Mouse (Mus musculus) limb, embryonic 14.5 days (tissue): ENCODE data around the gene Prpf40b. TPM values are rescaled to one million over a fixed set of nuclear protein-coding genes. Genes with fewer than 3 reads are reported as not detected.
A peak's percentile ranks its signal among the peaks of the same experiment; 100 is the strongest.

Source experiments
- ATAC-seq: fragments of 200-750 bp; cut with Nextera tagmentation; 2 replicates; pipeline ENCODE4 v1.8.0; 2017; ENCODE audit warnings: low read depth, moderate number of reproducible peaks, moderate TSS enrichment; ENCODE audit not compliant: low FRiP score
- DNase-seq: peaks from one replicate; pipeline ENCODE4 v3.0.0-alpha.2; 2015; ENCODE audit warnings: low spot score
- H3K27ac ChIP-seq: fragments of 300-500 bp; sonication (generic); replicated peaks from 2 replicates; pipeline ENCODE4 v1.5.1; 2014; ENCODE audit warnings: low read depth, mild to moderate bottlenecking, low read length, moderate library complexity, mixed read lengths
- H3K27me3 ChIP-seq: fragments of 300-500 bp; sonication (generic); 2 replicates; pipeline ENCODE4 v1.6.1; 2014; ENCODE audit warnings: low read length, mixed read lengths; ENCODE audit not compliant: control insufficient read depth, insufficient read depth
- H3K36me3 ChIP-seq: fragments of 300-500 bp; sonication (generic); 2 replicates; pipeline ENCODE4 v1.6.1; 2014; ENCODE audit warnings: mild to moderate bottlenecking, low read length, moderate library complexity, mixed read lengths; ENCODE audit not compliant: control insufficient read depth, insufficient read depth
- H3K4me1 ChIP-seq: fragments of 300-500 bp; sonication (generic); 2 replicates; pipeline ENCODE4 v1.6.1; 2014; ENCODE audit warnings: antibody characterized with exemption, low read length, mixed read lengths; ENCODE audit not compliant: control insufficient read depth, insufficient read depth
- H3K4me2 ChIP-seq: fragments of 300-500 bp; sonication (generic); replicated peaks from 2 replicates; pipeline ENCODE4 v1.6.1; 2014; ENCODE audit warnings: low read depth, mild to moderate bottlenecking, low read length, moderate library complexity; ENCODE audit not compliant: severe bottlenecking
- H3K4me3 ChIP-seq: fragments of 300-500 bp; sonication (generic); replicated peaks from 2 replicates; pipeline ENCODE4 v1.5.1; 2014; ENCODE audit warnings: low read length
- H3K9ac ChIP-seq: fragments of 300-500 bp; sonication (generic); 2 replicates; pipeline ENCODE4 v1.6.1; 2014; ENCODE audit warnings: mild to moderate bottlenecking, low read depth, low read length, moderate library complexity; ENCODE audit not compliant: severe bottlenecking
- H3K9me3 ChIP-seq: fragments of 300-500 bp; sonication (generic); 2 replicates; pipeline ENCODE4 v1.6.1; 2016; ENCODE audit warnings: low read length; ENCODE audit not compliant: control insufficient read depth
- POLR2A ChIP-seq: fragments of 200-500 bp; IDR thresholded peaks from 2 replicates; pipeline ENCODE4 v1.8.0; 2012; ENCODE audit warnings: inconsistent platforms, mild to moderate bottlenecking, moderate library complexity, borderline replicate concordance; ENCODE audit not compliant: insufficient read depth, insufficient read length; ENCODE audit errors: extremely low read depth
- whole genome bisulfite sequencing: fragments of 180-500 bp; shearing (Covaris S2); extraction: QIAGEN DNeasy Blood & Tissue Kit; methylation state at CpG from one replicate; pipeline ENCODE4 v1.1.7; 2014; 5-methylcytosine and 5-hydroxymethylcytosine counted together
- polyA plus RNA-seq, 2 experiments: library from polyadenylated mRNA; depleted of rRNA in 1 of 2; stranded (reverse) in 1 of 2; unstranded in 1 of 2; fragments of >200 nt; fragmentation: Nextera tagmentation in 1 of 2; extraction: Ambion mirVana in 1 of 2; gene quantifications; 2 replicates each; pipeline versions ENCODE4 v1.2.1 to v1.2.3; 2012 to 2014

Prpf40b gene
- polyA plus RNA-seq, 2 experiments, result 47.0 to 143 TPM

DNA sequence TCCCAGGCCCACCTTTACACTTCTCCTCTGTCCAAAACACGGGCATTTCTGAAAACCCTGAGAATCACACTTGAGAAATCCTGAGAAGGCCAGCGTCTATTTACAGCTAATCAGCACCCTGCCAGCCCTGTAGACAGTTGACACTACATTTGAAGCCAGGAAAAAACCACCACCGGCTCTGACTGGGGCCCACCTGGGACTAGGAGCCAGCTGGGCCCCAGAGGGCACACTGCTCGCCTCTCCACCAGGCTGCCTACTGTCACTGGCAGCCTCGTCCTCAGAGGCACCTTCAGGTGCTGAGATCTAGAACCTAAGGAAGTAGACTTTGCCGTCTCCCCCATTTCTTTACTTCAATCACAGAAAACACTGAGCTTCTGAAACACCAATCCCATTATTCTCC lies 60.8 kb downstream of the Prpf40b start:
- ATAC-seq, result no peak
- H3K9ac ChIP-seq, result no peak overlapping the region
- H3K4me3 ChIP-seq, result no peak overlapping the region
- H3K27ac ChIP-seq, result no peak overlapping the region
- no peak overlapping the region for H3K4me2 ChIP-seq
- 73% methylated on average over 6 of the region's 6 CpGs for WGBS
- H3K36me3 ChIP-seq, result no peaks in the 10 kb centered on the region
- DNase-seq, result no peak
- H3K27me3 ChIP-seq, result no peaks in the 10 kb centered on the region
- no peaks in the 10 kb centered on the region for H3K9me3 ChIP-seq
- peaks cover 8% of the 10 kb centered on the region; the same call in 1 of the 2 replicates for H3K4me1 ChIP-seq
- TF ChIP-seq POLR2A, result no peak

DNA sequence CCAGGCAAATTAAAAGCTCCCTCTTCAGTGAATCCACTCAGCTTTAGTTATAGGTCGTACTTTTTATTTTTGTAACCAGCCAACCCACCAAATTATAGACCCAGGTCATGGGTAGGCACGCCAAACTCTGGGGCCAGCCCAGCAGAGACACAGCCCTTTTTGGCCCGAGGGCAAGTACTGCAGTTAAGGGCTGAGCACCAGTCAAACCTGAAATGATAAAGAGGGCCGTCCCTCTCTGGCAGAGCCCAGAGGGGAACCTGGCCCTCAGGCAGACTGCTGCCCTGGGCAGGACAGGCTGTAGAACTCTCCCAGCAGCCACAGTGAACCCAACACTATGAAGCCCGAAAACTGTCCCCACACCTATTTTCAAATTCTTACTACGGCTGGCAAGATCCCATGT lies 61.6 kb downstream of the Prpf40b start:
- Histone ChIP-seq H3K27ac (no peak overlapping the region), H3K27me3 (no peaks in the 10 kb centered on the region), H3K36me3 (no peaks in the 10 kb centered on the region), H3K4me2 (no peak overlapping the region), H3K9ac (no peak overlapping the region), H3K4me1 (peaks cover 8% of the 10 kb centered on the region; the same call in 1 of the 2 replicates), H3K9me3 (no peaks in the 10 kb centered on the region), H3K4me3 (no peak overlapping the region)
- no peak for DNase-seq
- TF ChIP-seq POLR2A, result no peak
- WGBS, result 56% methylated on average over 6 of the region's 6 CpGs
- ATAC-seq, result no peak

- no peak for ATAC-seq
- TF ChIP-seq POLR2A, result no peak
- Histone ChIP-seq H3K36me3 (no peaks in the 10 kb centered on the region), H3K4me2 (no peak overlapping the region), H3K27me3 (no peaks in the 10 kb centered on the region), H3K4me1 (peaks cover 13% of the 10 kb centered on the region), H3K9me3 (no peaks in the 10 kb centered on the region), H3K9ac (no peak overlapping the region), H3K4me3 (no peak overlapping the region), H3K27ac (no peak overlapping the region)
- no peak for DNase-seq
- WGBS, result 70% methylated on average over 9 of the region's 9 CpGs
Observed at GRCm38 (mm10) chr15:99358952-99359351, 64.1 kb downstream of the Prpf40b start.

- no peak for ATAC-seq
- Histone ChIP-seq H3K9ac (no peak overlapping the region), H3K27me3 (no peaks in the 10 kb centered on the region), H3K4me1 (peaks cover 22% of the 10 kb centered on the region), H3K4me3 (no peak overlapping the region), H3K4me2 (no peak overlapping the region), H3K36me3 (no peaks in the 10 kb centered on the region), H3K9me3 (no peaks in the 10 kb centered on the region), H3K27ac (0 out of 2 replicates have a peak overlapping the region, but pooled peaks have one; percentile 22)
- WGBS, result 74% methylated on average over 7 of the region's 7 CpGs
- no peak for DNase-seq
- TF ChIP-seq POLR2A, result no peak
Observed at GRCm38 (mm10) chr15:99364022-99364530, 69.2 kb downstream of the Prpf40b start.

DNA sequence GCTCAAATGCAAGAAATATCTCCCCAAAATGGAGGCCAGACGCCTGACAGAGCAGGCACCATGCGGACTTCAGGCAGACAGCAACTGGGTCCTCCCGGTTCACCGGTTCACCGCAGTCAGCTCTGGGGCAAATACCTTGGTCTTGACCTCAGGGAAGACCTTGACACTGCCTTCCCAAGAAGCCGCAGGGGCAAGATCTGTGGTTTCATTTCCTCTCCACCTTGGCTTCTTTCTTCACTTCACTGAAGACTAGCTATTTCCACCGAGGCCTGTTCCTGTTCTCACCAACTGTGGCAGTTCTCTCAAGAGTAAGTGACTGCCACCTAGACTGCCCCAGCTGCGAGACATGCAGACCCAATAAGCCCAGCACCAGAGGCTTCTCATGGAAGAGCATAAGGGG lies 70.0 kb downstream of the Prpf40b start:
- Histone ChIP-seq H3K9me3 (no peaks in the 10 kb centered on the region), H3K9ac (no peak overlapping the region), H3K4me1 (peaks cover 22% of the 10 kb centered on the region), H3K4me3 (no peak overlapping the region), H3K36me3 (no peaks in the 10 kb centered on the region), H3K4me2 (no peak overlapping the region), H3K27me3 (no peaks in the 10 kb centered on the region), H3K27ac (no peak overlapping the region)
- no peak for ATAC-seq
- no peak for TF ChIP-seq POLR2A
- no peak for DNase-seq
- WGBS, result 62% methylated on average over 8 of the region's 8 CpGs

Other genes with a start within 250 kb of the Prpf40b start
- 2.7 and 4.2 TPM in 2 replicates for gene Prph, start 239.9 kb upstream of the Prpf40b start, polyA plus RNA-seq (2012; rRNA removed)
- 1.3 and 1.7 TPM in 2 replicates for gene Prph, start 239.9 kb upstream of the Prpf40b start, polyA plus RNA-seq (2014; fragmentation: Nextera tagmentation; extraction: Ambion mirVana)
- gene Troap, start 220.5 kb upstream of the Prpf40b start, polyA plus RNA-seq (2012; rRNA removed), result 41.5 and 51.3 TPM in 2 replicates
- gene Troap, start 220.5 kb upstream of the Prpf40b start, polyA plus RNA-seq (2014; fragmentation: Nextera tagmentation; extraction: Ambion mirVana), result 20.3 and 22.1 TPM in 2 replicates
- gene C1ql4, start 207.3 kb upstream of the Prpf40b start, polyA plus RNA-seq (2012; rRNA removed), result 0.13 TPM in 1 of 2 replicates, not detected in the other
- not detected in 2 replicates for gene C1ql4, start 207.3 kb upstream of the Prpf40b start, polyA plus RNA-seq (2014; fragmentation: Nextera tagmentation; extraction: Ambion mirVana)
- gene Dnajc22, start 201.9 kb upstream of the Prpf40b start, polyA plus RNA-seq (2012; rRNA removed), result 0.87 and 1.7 TPM in 2 replicates
- gene Dnajc22, start 201.9 kb upstream of the Prpf40b start, polyA plus RNA-seq (2014; fragmentation: Nextera tagmentation; extraction: Ambion mirVana), result 0.11 and 0.37 TPM in 2 replicates
- gene Spats2, start 169.2 kb upstream of the Prpf40b start, polyA plus RNA-seq (2012; rRNA removed), result 47.1 and 48.4 TPM in 2 replicates
- gene Spats2, start 169.2 kb upstream of the Prpf40b start, polyA plus RNA-seq (2014; fragmentation: Nextera tagmentation; extraction: Ambion mirVana), result 39.7 and 41.7 TPM in 2 replicates
- gene Kcnh3, start 70.2 kb upstream of the Prpf40b start, polyA plus RNA-seq (2012; rRNA removed), result 1.6 and 1.9 TPM in 2 replicates
- 0.55 and 0.58 TPM in 2 replicates for gene Kcnh3, start 70.2 kb upstream of the Prpf40b start, polyA plus RNA-seq (2014; fragmentation: Nextera tagmentation; extraction: Ambion mirVana)
- gene Mcrs1, start 43.1 kb upstream of the Prpf40b start, polyA plus RNA-seq (2012; rRNA removed), result 88.5 and 113 TPM in 2 replicates
- gene Mcrs1, start 43.1 kb upstream of the Prpf40b start, polyA plus RNA-seq (2014; fragmentation: Nextera tagmentation; extraction: Ambion mirVana), result 130 and 139 TPM in 2 replicates
- gene Fam186b, start 801 bp downstream of the Prpf40b start, polyA plus RNA-seq (2012; rRNA removed), result 0.19 and 0.24 TPM in 2 replicates
- gene Fam186b, start 801 bp downstream of the Prpf40b start, polyA plus RNA-seq (2014; fragmentation: Nextera tagmentation; extraction: Ambion mirVana), result 0.12 and 0.32 TPM in 2 replicates
- gene Fmnl3, start 75.4 kb downstream of the Prpf40b start, polyA plus RNA-seq (2012; rRNA removed), result 55.0 and 65.4 TPM in 2 replicates
- 19.8 and 26.8 TPM in 2 replicates for gene Fmnl3, start 75.4 kb downstream of the Prpf40b start, polyA plus RNA-seq (2014; fragmentation: Nextera tagmentation; extraction: Ambion mirVana)
- gene Tmbim6, start 97.8 kb downstream of the Prpf40b start, polyA plus RNA-seq (2012; rRNA removed), result 216 and 283 TPM in 2 replicates
- gene Tmbim6, start 97.8 kb downstream of the Prpf40b start, polyA plus RNA-seq (2014; fragmentation: Nextera tagmentation; extraction: Ambion mirVana), result 296 and 305 TPM in 2 replicates
- gene Nckap5l, start 162.7 kb downstream of the Prpf40b start, polyA plus RNA-seq (2012; rRNA removed), result 24.4 and 32.4 TPM in 2 replicates
- 14.1 and 19.3 TPM in 2 replicates for gene Nckap5l, start 162.7 kb downstream of the Prpf40b start, polyA plus RNA-seq (2014; fragmentation: Nextera tagmentation; extraction: Ambion mirVana)
- gene Bcdin3d, start 179.6 kb downstream of the Prpf40b start, polyA plus RNA-seq (2012; rRNA removed), result 9.0 and 9.2 TPM in 2 replicates
- 13.6 and 14.5 TPM in 2 replicates for gene Bcdin3d, start 179.6 kb downstream of the Prpf40b start, polyA plus RNA-seq (2014; fragmentation: Nextera tagmentation; extraction: Ambion mirVana)
- gene Faim2, start 233.1 kb downstream of the Prpf40b start, polyA plus RNA-seq (2012; rRNA removed), result 0.21 and 0.27 TPM in 2 replicates
- 0.10 and 0.21 TPM in 2 replicates for gene Faim2, start 233.1 kb downstream of the Prpf40b start, polyA plus RNA-seq (2014; fragmentation: Nextera tagmentation; extraction: Ambion mirVana)